Mouse (Mus musculus) liver, adult 2 months (tissue): ENCODE data around the gene Meis1.

Experiments
- CTCF ChIP-seq: fragments of 200-500 bp; IDR thresholded peaks from 2 replicates; pipeline ENCODE4 v1.5.1; 2011; ENCODE audit warnings: low read depth, low read length, control low read depth
- POLR2A ChIP-seq: fragments of 200-500 bp; IDR thresholded peaks from 2 replicates; pipeline ENCODE4 v1.6.1; 2011; ENCODE audit warnings: low read length, control low read depth; ENCODE audit not compliant: insufficient read depth; ENCODE audit errors: extremely low read depth

GRCm38 (mm10) chr11:18969920-18970336 is 48.9 kb downstream of the Meis1 start:
- no peak for TF ChIP-seq POLR2A
- no peak for TF ChIP-seq CTCF
